Mouse (Mus musculus) urinary bladder, postnatal 14 days (tissue): ENCODE measurements around the gene Itpr2.

ENCODE experiments used
- DNase-seq: peaks from one replicate; pipeline ENCODE4 v3.0.0; 2021; ENCODE audit warnings: low spot score

Itpr2 gene

GRCm38 (mm10) chr6:146219534-146219933 lies 282.5 kb downstream of the Itpr2 start:
- DNase-seq = no peak

DNA sequence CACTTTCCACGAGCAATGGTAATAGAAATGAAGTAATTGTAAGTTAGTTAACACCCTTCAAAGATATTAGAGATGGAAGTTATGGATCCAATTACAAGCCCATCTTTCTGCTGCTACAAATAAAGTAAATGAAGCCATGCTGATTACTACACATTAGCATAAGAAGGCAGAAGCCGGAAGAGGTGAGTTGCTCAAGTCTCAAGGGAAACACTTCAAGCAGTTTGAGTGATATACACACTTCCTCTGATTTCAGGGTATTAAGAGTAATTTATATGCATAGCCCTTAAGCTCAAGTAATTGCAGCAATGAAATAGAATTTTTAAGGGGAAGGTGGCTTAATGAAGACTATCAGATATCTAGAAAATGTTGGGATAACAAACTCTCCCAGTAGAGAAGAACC lies 286.7 kb downstream of the Itpr2 start:
- no peak for DNase-seq

- no peak for DNase-seq
Measured at GRCm38 (mm10) chr6:146212339-146212738, 289.7 kb downstream of the Itpr2 start.

- no peak for DNase-seq
Measured at GRCm38 (mm10) chr6:146211233-146211632, 290.8 kb downstream of the Itpr2 start.

DNA sequence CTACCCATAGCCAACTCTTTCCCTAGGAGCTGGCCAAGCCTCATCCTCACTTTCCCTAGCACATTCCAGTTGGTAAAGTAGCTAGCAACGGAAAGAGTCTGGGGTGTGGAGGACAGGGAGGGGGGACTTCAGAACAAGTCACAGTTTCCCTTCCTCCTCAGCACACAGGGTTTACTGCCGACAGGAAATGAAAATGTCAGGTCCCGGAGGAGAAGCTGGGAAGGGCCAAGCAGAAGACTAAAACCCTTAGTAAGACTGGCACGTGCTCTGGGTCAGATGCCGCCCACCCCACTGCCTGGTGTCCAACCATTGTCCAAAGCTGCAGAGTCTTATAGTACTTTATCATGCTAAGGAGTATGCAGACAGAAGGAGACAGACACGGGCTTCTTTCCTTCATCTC lies 293.0 kb downstream of the Itpr2 start:
- no peak for DNase-seq

DNA sequence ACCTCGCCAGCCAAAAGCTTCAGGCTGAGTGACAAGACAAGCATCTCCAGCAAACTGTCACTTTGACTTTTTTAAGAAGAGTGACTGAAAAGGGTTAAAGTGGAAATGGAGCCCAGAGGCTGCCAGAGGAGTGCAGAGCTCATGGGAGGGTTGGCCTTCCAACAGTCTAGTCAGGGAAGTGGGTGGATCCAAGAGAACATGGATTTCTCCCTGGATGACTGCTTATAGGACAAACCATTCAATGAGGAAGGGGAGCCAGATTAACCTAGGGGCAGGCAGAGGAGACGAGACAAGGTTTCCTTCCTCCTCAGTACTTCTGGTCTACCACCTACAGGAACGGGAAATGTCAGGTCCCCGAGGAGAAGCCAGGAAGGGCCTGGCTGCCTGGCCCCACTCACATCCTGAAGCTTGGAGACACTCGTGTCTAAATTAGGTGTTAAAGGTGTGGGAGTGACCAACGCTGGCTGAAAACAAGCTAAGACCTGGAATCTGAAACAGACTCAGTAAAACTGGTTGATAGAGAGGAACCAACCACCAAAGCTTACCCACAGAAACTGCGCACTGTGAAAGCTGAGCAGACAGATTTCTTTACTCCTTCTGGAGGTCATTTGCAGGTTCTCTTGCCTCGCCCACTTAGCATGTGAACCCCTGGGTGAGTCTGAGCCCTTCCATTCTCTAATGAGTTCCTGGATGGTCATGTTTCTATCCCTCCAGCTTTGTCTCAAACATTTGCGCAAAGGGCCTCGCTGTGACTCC lies 294.6 kb downstream of the Itpr2 start:
- DNase-seq = no peak

DNA sequence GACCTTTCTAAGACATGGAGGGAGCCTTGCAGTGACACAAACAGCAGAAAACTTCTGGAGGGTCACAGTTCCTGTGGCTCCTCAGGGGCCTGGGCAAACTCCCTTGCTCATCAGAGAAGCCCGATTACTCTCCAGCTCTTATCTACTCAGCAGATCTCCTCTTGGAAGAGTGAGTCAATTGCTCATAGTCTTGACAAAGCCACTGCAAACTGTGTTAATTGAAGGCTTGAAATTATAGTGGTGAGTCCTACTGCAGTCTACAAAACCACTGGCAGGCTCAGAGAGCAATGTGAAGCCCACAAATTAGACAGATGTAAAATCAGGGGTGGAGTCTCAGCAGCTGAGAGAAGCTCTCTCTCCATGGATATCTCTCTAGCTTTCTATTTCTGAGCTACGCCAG lies 296.9 kb downstream of the Itpr2 start:
- no peak for DNase-seq

- DNase-seq = no peak
Measured at GRCm38 (mm10) chr6:146204470-146204869, 297.6 kb downstream of the Itpr2 start.

DNA sequence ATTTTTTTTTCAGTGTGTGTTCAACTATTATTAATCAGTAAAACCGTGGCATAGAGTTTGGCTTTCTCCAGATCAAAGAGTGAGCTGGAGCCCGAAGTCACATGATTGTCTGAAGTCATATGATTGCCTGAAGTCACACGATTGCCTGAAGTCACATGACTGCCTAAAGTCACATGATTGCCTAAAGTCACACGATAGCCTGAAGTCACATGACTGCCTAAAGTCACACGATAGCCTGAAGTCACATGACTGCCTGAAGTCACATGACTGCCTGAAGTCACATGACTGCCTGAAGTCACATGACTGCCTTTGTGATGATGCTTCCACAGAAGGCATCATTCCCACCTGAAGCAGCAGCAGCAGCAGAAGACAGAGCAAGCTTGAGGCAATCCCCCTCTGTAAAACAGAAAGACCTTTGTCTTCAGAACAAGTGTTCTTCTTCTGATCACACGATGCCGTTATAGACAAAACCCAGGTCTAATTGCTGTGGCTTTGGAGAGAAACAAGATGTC lies 304.1 kb downstream of the Itpr2 start:
- no peak for DNase-seq

DNA sequence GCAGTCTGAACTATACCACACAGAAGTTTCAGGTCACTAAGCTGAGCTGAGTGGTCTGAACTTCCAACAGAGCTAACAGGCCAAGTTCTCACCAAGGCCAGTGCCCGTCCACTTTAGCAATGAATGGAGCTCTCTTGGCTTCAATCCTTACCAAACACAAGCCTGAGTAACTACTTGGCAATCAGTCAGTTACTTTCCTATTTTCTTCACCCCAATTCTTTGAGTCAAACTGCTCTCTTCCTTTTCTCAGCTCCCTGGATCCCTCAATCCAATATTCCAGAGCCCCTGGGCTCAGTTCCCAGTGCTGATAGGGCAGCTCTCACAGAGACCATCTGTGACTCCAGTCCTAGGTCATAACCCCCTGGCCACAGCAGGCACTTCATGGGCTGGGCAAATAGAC lies 305.3 kb downstream of the Itpr2 start:
- no peak for DNase-seq

DNA sequence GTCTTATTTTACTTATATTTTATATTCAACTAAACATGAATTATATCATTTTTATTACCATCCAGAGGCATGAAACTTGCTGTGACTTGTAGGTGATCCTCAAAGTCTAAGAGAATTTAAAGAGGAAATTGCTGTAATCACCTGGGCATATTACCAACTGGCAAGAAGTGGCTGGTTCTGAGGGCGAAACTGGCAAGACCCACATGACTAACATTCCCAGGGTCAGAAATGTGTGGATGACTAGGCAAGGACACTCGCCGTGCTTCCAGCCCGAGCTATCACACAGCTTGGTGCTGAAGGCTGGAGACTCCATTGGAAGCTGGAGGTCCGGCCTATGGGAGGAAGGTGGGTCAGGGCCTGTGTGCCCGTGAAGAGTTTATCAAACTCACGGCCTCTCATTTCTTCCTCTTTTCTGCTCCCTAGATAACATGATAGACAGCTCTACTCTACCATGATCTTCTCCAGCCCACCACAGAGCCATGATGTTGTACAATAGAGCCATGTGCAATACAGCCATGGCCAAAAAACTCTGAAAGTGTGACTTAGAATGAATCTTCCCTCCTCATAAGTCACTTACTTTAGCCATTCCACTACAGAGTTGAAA lies 306.1 kb downstream of the Itpr2 start:
- no peak for DNase-seq

DNA sequence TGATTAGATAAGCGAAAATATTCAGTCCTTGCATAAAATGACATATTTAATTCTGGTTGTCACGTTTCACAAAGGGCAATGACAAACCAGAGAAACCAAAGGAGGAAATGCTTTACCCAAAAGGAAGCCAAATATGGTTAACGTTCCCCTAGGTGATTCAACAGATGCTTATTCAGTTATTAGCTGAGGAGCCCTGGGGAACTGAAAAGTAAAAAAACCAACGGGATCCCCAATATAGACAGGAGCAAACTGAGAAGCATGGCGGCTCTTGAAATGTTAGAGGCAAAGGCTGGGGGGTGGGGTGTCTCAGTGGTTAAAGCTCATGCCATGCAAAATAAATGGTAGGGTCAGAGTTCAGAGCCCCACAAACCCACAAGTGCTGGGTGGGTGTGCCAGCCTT lies 310.1 kb downstream of the Itpr2 start:
- DNase-seq = no peak

GRCm38 (mm10) chr6:146190006-146190405 lies 312.0 kb downstream of the Itpr2 start:
- DNase-seq = no peak

- DNase-seq = no peak
Measured at GRCm38 (mm10) chr6:146185532-146185931, 316.5 kb downstream of the Itpr2 start.

GRCm38 (mm10) chr6:146184771-146185170 lies 317.3 kb downstream of the Itpr2 start:
- no peak for DNase-seq

GRCm38 (mm10) chr6:146174644-146175250 lies 327.3 kb downstream of the Itpr2 start:
- DNase-seq = no peak

- DNase-seq = no peak
Measured at GRCm38 (mm10) chr6:146170603-146171051, 331.4 kb downstream of the Itpr2 start.

DNA sequence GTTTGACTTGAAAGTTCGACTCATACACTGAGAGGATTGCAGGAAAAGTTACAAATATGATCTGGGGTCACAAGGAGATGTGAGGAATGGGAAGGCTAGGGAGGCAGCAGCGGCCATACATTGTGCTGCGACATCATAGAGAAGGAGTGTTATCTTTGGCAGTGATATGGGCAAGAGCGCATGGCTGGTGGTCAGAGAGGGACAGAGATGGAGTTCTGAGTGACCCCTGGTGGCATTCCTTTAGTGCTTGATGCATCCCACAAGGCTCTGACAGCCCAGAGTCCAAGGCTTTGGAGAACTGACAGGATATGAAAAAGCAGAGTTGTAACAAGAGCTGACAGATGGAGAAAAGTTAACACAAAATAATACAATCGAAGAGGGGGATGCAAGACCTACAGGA lies 334.8 kb downstream of the Itpr2 start:
- no peak for DNase-seq

DNA sequence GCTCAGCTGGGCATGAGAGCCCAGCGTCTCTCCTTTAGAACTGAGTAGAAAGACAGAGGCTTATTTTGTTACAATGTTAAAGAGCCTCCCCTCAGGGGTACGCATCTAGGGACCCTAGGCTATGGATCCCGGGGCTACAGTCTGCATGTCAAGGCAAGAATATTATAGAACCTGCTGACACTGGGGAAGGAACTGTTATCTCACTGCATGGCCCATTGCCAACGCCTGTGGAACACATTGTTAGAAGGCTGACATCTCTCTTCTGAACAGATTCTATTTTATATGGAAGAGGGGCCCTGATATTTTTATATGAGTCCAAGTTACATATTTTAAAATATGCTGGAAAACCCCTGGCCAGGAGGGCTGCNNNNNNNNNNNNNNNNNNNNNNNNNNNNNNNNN lies 342.4 kb downstream of the Itpr2 start:
- no peak for DNase-seq

GRCm38 (mm10) chr6:146158717-146159116 lies 343.3 kb downstream of the Itpr2 start:
- no peak for DNase-seq

DNA sequence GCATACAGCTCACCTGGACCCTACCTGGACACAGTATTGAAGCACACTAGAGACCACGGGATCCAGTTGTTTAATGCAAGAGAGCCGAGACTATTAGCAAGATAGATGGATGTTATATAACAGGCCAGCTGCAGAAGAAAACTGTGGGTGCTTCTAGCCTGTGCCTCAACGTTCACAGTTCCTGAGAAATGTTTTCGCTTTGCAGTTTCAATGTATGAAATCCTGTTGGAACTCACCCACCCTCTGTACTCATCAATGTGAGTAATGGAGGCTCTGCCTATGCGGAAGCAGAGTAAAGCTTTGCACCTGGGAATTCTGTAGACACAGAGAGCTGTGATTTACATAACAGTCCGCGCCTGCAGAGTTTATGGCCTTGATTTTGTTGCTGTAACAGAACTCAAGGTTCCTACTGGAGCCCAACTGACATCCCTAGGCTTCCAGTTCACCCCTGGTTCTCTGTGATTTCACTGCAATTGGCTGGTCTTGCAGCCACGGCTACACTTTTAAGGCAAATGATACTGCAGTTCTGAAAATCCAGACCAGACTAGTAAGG lies 344.0 kb downstream of the Itpr2 start:
- no peak for DNase-seq

DNA sequence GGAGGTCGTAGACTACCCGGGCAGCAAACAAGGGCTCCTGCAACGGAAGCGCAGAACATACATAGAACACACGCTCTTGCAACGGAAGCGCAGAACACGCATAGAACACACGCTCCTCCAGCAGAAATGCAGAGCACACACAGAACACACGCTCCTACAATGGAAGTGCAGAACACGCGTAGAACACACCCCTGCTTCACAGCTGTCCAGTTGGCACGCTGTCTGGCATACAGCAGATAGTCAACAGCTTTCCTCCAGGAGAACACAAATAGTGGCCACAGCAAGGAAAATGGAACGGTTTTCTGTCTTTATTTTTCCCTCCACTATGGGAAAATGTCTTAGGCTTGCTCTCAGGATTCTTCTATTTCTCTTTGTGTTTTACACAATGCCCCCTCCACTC lies 344.9 kb downstream of the Itpr2 start:
- DNase-seq = no peak

GRCm38 (mm10) chr6:146156536-146156935 lies 345.5 kb downstream of the Itpr2 start:
- no peak for DNase-seq
